Mouse (Mus musculus) forebrain, embryonic 14.5 days (tissue): Measurements from ENCODE around the gene Syngr2. TPM values are rescaled to one million over a fixed set of nuclear protein-coding genes. Genes with fewer than 3 reads are reported as not detected.

Experiments
- ATAC-seq: fragments of 200-750 bp; cut with Nextera tagmentation; 2 replicates; pipeline ENCODE4 v1.8.0; 2017; ENCODE audit warnings: mild to moderate bottlenecking, moderate library complexity
- DNase-seq: peaks from one replicate; pipeline ENCODE4 v3.0.0-alpha.2; 2015; ENCODE audit warnings: low spot score
- H3K27ac ChIP-seq: fragments of 300-500 bp; sonication (generic); 2 replicates; pipeline ENCODE4 v1.5.1; 2014; ENCODE audit warnings: low read depth, mild to moderate bottlenecking, control low read depth, low read length, moderate library complexity
- H3K27me3 ChIP-seq: fragments of 300-500 bp; sonication (generic); replicated peaks from 2 replicates; pipeline ENCODE4 v1.6.1; 2014; ENCODE audit warnings: low read length, control low read depth, mixed read lengths; ENCODE audit not compliant: control insufficient read depth, insufficient read depth
- H3K36me3 ChIP-seq: fragments of 300-500 bp; sonication (generic); 2 replicates; pipeline ENCODE4 v1.6.1; 2014; ENCODE audit warnings: low read length, control low read depth; ENCODE audit not compliant: control insufficient read depth, insufficient read depth
- H3K4me1 ChIP-seq: fragments of 300-500 bp; sonication (generic); 2 replicates; pipeline ENCODE4 v1.6.1; 2014; ENCODE audit warnings: antibody characterized with exemption, low read length, control low read depth; ENCODE audit not compliant: control insufficient read depth, insufficient read depth
- H3K4me2 ChIP-seq: fragments of 300-500 bp; sonication (generic); 2 replicates; pipeline ENCODE4 v1.6.1; 2014; ENCODE audit warnings: mild to moderate bottlenecking, control low read depth, low read length
- H3K4me3 ChIP-seq: fragments of 300-500 bp; sonication (generic); 2 replicates; pipeline ENCODE4 v1.5.1; 2014; ENCODE audit warnings: low read depth, low read length, control low read depth
- H3K9ac ChIP-seq: fragments of 300-500 bp; sonication (generic); 2 replicates; pipeline ENCODE4 v1.6.1; 2014; ENCODE audit warnings: mild to moderate bottlenecking, low read length, control low read depth, moderate library complexity
- H3K9me3 ChIP-seq: fragments of 300-500 bp; sonication (generic); replicated peaks from 2 replicates; pipeline ENCODE4 v1.6.1; 2016; ENCODE audit warnings: low read length, control low read depth, mixed read lengths; ENCODE audit not compliant: control insufficient read depth
- WGBS: fragments of 180-500 bp; shearing (Covaris S2); extraction: QIAGEN DNeasy Blood & Tissue Kit; methylation state at CpG from one replicate; pipeline ENCODE4 v1.1.7; 2014; 5-methylcytosine and 5-hydroxymethylcytosine counted together
- polyA plus RNA-seq: library from polyadenylated mRNA; unstranded; fragments of >200 nt; fragmentation: Nextera tagmentation; extraction: Ambion mirVana; gene quantifications from 2 replicates; pipeline ENCODE4 v1.2.1, GENCODE M21; 2014

The Syngr2 gene
- polyA plus RNA-seq, 1 experiment from 2014 or later = 20.7 TPM

DNA sequence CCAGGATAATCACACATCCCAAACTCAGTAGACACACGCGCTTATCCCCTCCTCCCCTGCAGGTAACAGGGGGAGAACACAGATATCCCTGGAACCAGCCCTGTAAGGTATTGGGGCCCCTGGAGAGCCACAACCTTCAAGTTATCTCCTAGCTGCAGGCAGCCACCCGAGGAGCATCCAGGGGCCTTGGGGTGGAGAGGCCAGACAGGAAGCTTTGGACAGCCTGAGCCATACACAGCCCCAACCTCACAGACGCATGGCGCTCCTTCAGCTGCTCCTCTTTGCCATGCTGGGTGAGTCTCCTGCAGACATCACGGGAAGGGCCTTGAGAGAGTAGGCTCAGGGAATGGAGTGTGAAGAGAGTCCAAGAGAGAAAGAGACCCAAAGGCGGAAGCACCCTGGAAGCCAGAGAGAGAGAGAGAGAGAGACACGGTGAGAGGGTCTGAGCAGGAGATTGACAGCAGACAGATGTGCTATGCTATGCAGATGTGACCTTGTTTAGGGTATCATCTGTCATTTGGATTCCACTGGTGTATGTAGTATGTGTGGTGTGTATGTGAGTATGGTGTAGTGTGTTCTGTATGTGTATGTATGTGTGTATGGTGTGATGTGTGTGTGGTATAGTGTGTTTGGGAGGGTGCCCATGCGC is 11.8 kb upstream of the Syngr2 start, which contains the start of gene 6030468B19Rik:
TSS of gene 6030468B19Rik (plus strand) at position 150 of the 649 bp plus-strand sequence.
- DNase-seq = no peak
- WGBS = 65% methylated on average over 9 of the region's 9 CpGs
- no peaks in the 10 kb centered on the region for H3K9me3 ChIP-seq

GRCm38 (mm10) chr11:117798160-117798541 is 11.3 kb upstream of the Syngr2 start:
- no peak overlapping the region for H3K4me2 ChIP-seq
- no peaks in the 10 kb centered on the region for H3K9me3 ChIP-seq
- H3K4me1 ChIP-seq = no peaks in the 10 kb centered on the region
- DNase-seq (no peak), ATAC-seq (no peak)
- H3K36me3 ChIP-seq = no peaks in the 10 kb centered on the region
- H3K9ac ChIP-seq = no peak overlapping the region
- no peak overlapping the region for H3K27ac ChIP-seq
- H3K27me3 ChIP-seq = no peaks in the 10 kb centered on the region
- 79% methylated on average over 2 of the region's 2 CpGs for WGBS
- no peak overlapping the region for H3K4me3 ChIP-seq

More for the DNA sequence above, 11.8 kb upstream of the Syngr2 start, which contains the start of gene 6030468B19Rik:
- H3K36me3 ChIP-seq = no peaks in the 10 kb centered on the region
- no peak within 1 kb of the TSS for H3K9ac ChIP-seq
- no peak for ATAC-seq
- H3K4me3 ChIP-seq = no peak within 1 kb of the TSS
- H3K27ac ChIP-seq = no peak within 1 kb of the TSS
- no peaks in the 10 kb centered on the region for H3K4me1 ChIP-seq
- H3K27me3 ChIP-seq = no peaks in the 10 kb centered on the region
- H3K4me2 ChIP-seq = no peak within 1 kb of the TSS

DNA sequence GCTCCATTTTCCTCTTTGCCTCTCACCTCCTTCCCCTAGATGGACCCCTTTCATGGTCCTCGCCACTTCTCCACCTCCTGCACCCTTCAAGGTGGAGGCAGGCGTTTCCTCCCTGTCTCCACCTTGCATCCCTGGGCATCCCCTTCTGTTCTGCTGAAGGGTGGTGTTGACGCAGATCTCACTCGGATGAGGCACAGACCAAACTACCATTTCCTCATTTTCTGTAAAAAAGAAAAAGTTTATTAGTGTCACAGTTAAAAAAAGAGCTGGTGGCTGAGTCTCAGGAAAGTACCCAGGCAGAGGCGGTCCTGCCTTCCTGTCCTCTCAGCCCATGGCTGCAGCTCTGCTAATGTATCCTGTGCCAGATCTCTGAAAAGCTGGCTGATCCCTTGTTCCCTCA is 10.3 kb upstream of the Syngr2 start:
- no peak overlapping the region for H3K4me3 ChIP-seq
- H3K9me3 ChIP-seq = no peaks in the 10 kb centered on the region
- H3K36me3 ChIP-seq = no peaks in the 10 kb centered on the region
- 71% methylated on average over 5 of the region's 5 CpGs for WGBS
- no peaks in the 10 kb centered on the region for H3K27me3 ChIP-seq
- ATAC-seq = no peak
- H3K4me1 ChIP-seq = no peaks in the 10 kb centered on the region
- no peak for DNase-seq
- H3K27ac ChIP-seq = no peak overlapping the region
- H3K4me2 ChIP-seq = no peak overlapping the region
- no peak overlapping the region for H3K9ac ChIP-seq

GRCm38 (mm10) chr11:117800038-117800437 is 9.4 kb upstream of the Syngr2 start:
- H3K36me3 ChIP-seq = no peaks in the 10 kb centered on the region
- no peaks in the 10 kb centered on the region for H3K27me3 ChIP-seq
- 88% methylated on average over 7 of the region's 7 CpGs for WGBS
- H3K4me2 ChIP-seq = no peak overlapping the region
- no peaks in the 10 kb centered on the region for H3K4me1 ChIP-seq
- ATAC-seq = no peak
- no peaks in the 10 kb centered on the region for H3K9me3 ChIP-seq
- H3K9ac ChIP-seq = no peak overlapping the region
- H3K27ac ChIP-seq = no peak overlapping the region
- no peak overlapping the region for H3K4me3 ChIP-seq
- DNase-seq = no peak

GRCm38 (mm10) chr11:117801650-117802049 is 7.8 kb upstream of the Syngr2 start:
- DNase-seq = no peak
- Histone ChIP-seq H3K27me3 (no peaks in the 10 kb centered on the region), H3K4me1 (no peaks in the 10 kb centered on the region), H3K4me2 (no peak overlapping the region), H3K4me3 (no peak overlapping the region), H3K27ac (no peak overlapping the region), H3K9me3 (no peaks in the 10 kb centered on the region), H3K9ac (no peak overlapping the region), H3K36me3 (no peaks in the 10 kb centered on the region)
- WGBS = 77% methylated on average over 7 of the region's 7 CpGs
- ATAC-seq = no peak

DNA sequence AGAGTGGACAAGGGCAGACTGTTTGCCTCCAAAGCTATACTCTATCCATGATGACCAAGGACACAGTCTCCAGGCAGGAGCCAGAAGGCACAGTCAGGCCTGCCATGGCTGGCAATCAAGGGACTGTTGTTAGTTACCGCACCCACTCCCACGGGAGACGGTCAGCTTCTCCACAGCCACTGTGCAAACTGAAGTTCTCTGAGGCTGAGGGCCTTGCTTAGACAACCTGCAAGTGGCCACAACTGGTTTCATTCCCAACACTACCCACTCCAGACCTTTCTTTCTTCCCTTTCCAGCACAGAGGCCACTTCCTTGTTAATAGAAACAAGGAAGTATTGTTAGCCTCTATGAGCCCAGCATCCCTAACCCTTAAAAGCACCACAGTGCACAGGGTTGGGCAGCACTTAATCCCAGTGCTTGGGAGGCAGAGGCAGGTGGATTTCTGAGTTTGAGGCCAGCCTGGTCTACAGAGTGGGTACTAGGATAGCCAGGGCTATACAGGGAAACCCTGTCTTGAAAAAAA is 6.2 kb upstream of the Syngr2 start:
- no peak for DNase-seq
- ATAC-seq = no peak
- no peaks in the 10 kb centered on the region for H3K27me3 ChIP-seq

DNA sequence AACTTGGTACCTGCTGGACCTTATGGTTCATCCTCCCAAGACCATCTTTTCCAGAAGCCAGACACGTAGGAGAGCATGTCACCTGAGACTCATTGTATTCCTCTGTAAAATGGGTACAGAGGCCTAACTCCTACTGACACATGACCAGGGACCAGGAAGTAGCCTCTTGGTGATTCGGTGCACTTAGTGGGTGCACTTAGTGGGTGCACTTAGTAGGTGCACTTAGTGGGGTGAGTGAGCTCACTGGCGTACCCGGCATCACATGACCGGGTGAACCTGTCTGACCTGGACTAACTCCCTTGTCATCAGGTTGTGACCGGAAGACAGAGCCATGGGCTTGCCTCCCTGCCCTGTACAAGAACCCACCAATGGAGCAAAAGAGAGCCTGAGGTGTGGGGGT is 2.7 kb upstream of the Syngr2 start:
- DNase-seq = no peak
- H3K27me3 ChIP-seq = no peaks in the 10 kb centered on the region
- H3K9ac ChIP-seq = no peak overlapping the region
- H3K27ac ChIP-seq = no peak overlapping the region
- H3K4me2 ChIP-seq = no peak overlapping the region
- H3K4me1 ChIP-seq = peaks cover 15% of the 10 kb centered on the region
- no peak overlapping the region for H3K4me3 ChIP-seq
- no peak for ATAC-seq
- H3K36me3 ChIP-seq = no peaks in the 10 kb centered on the region
- WGBS = 93% methylated on average over 6 of the region's 6 CpGs
- no peaks in the 10 kb centered on the region for H3K9me3 ChIP-seq

More for the DNA sequence above, 6.2 kb upstream of the Syngr2 start:
- Histone ChIP-seq H3K27ac (no peak overlapping the region), H3K36me3 (no peaks in the 10 kb centered on the region), H3K4me1 (no peaks in the 10 kb centered on the region), H3K4me3 (no peak overlapping the region), H3K9ac (no peak overlapping the region), H3K9me3 (no peaks in the 10 kb centered on the region), H3K4me2 (no peak overlapping the region)
- WGBS = 94% methylated on average over 3 of the region's 3 CpGs

- H3K9ac ChIP-seq = peak overlapping the region; percentile 61
- peak; percentile 86 for ATAC-seq
- under 1% methylated on average over 21 of the region's 21 CpGs for WGBS
Observed at GRCm38 (mm10) chr11:117810401-117811046, 1.1 kb downstream of the Syngr2 start.

GRCm38 (mm10) chr11:117813867-117814266 is 4.4 kb downstream of the Syngr2 start:
- no peak for ATAC-seq
- no peaks in the 10 kb centered on the region for H3K9me3 ChIP-seq

More at GRCm38 (mm10) chr11:117810401-117811046, 1.1 kb downstream of the Syngr2 start:
- Histone ChIP-seq H3K4me1 (peaks cover 15% of the 10 kb centered on the region), H3K27me3 (no peaks in the 10 kb centered on the region), H3K9me3 (no peaks in the 10 kb centered on the region), H3K36me3 (peaks cover 26% of the 10 kb centered on the region), H3K4me2 (peak overlapping the region; percentile 98), H3K4me3 (peak overlapping the region; percentile 54), H3K27ac (0 out of 2 replicates have a peak overlapping the region, but pooled peaks have one; percentile 18)
- peak; percentile 83 for DNase-seq

More at GRCm38 (mm10) chr11:117813867-117814266, 4.4 kb downstream of the Syngr2 start:
- peaks cover 42% of the 10 kb centered on the region for H3K36me3 ChIP-seq
- no peak overlapping the region for H3K4me3 ChIP-seq
- 85% methylated on average over 5 of the region's 5 CpGs for WGBS
- DNase-seq = no peak
- H3K27me3 ChIP-seq = no peaks in the 10 kb centered on the region
- peaks cover 15% of the 10 kb centered on the region for H3K4me1 ChIP-seq
- no peak overlapping the region for H3K27ac ChIP-seq
- H3K4me2 ChIP-seq = no peak overlapping the region
- H3K9ac ChIP-seq = no peak overlapping the region
